Mouse (Mus musculus) midbrain, embryonic 10.5 days (tissue): Measurements from ENCODE around the gene Pla2g16. TPM values are rescaled to one million over a fixed set of nuclear protein-coding genes. Genes with fewer than 3 reads are reported as not detected.

Experiments used
- DNase-seq: peaks from one replicate; pipeline ENCODE4 v3.0.0-alpha.2; 2017; ENCODE audit warnings: low spot score
- H3K27ac ChIP-seq: fragments of 300-500 bp; sonication (generic); replicated peaks from 2 replicates; pipeline ENCODE4 v1.5.1; 2016; ENCODE audit warnings: mild to moderate bottlenecking
- H3K27me3 ChIP-seq: fragments of 300-500 bp; sonication (generic); 2 replicates; pipeline ENCODE4 v1.6.1; 2016; ENCODE audit warnings: low read depth, mild to moderate bottlenecking; ENCODE audit not compliant: poor library complexity, severe bottlenecking
- H3K36me3 ChIP-seq: fragments of 300-500 bp; sonication (generic); 2 replicates; pipeline ENCODE4 v1.6.1; 2016; ENCODE audit warnings: mild to moderate bottlenecking, moderate library complexity
- H3K4me1 ChIP-seq: fragments of 300-500 bp; sonication (generic); 2 replicates; pipeline ENCODE4 v1.6.1; 2016
- H3K4me3 ChIP-seq: fragments of 300-500 bp; sonication (generic); 2 replicates; pipeline ENCODE4 v1.5.1; 2016; ENCODE audit warnings: mild to moderate bottlenecking, moderate library complexity
- H3K9me3 ChIP-seq: fragments of 300-500 bp; sonication (generic); replicated peaks from 2 replicates; pipeline ENCODE4 v1.6.1; 2016; ENCODE audit warnings: mild to moderate bottlenecking
- WGBS: fragments of 180-500 bp; shearing (Covaris S2); methylation state at CpG from one replicate; pipeline ENCODE4 v1.1.7; 2016; 5-methylcytosine and 5-hydroxymethylcytosine counted together
- polyA plus RNA-seq: library from polyadenylated mRNA; unstranded; fragments of >200 nt; fragmentation: Nextera tagmentation; extraction: Ambion mirVana; gene quantifications from 2 replicates; pipeline ENCODE4 v1.2.1, GENCODE M21; 2016

Gene Pla2g16
- polyA plus RNA-seq, 1 experiment from 2014 or later, result 4.2 TPM

GRCm38 (mm10) chr19:7568364-7568763, 11.1 kb downstream of the Pla2g16 start:
- H3K36me3 ChIP-seq, result no peaks in the 10 kb centered on the region
- H3K4me1 ChIP-seq, result peaks cover 12% of the 10 kb centered on the region; the same call in 1 of the 2 replicates
- no peak overlapping the region for H3K27ac ChIP-seq
- no peak for DNase-seq
- 51% methylated on average over 3 of the region's 3 CpGs for WGBS
- no peaks in the 10 kb centered on the region for H3K27me3 ChIP-seq
- H3K9me3 ChIP-seq, result no peaks in the 10 kb centered on the region
- no peak overlapping the region for H3K4me3 ChIP-seq

- Histone ChIP-seq H3K27me3 (no peaks in the 10 kb centered on the region), H3K9me3 (no peaks in the 10 kb centered on the region), H3K4me1 (peaks cover 12% of the 10 kb centered on the region; the same call in 1 of the 2 replicates), H3K27ac (no peak overlapping the region), H3K4me3 (no peak overlapping the region), H3K36me3 (no peaks in the 10 kb centered on the region)
- no peak for DNase-seq
- 91% methylated on average over 5 of the region's 5 CpGs for WGBS
Observed at GRCm38 (mm10) chr19:7569650-7570049, 12.4 kb downstream of the Pla2g16 start.

GRCm38 (mm10) chr19:7576180-7576579, 18.9 kb downstream of the Pla2g16 start:
- Histone ChIP-seq H3K9me3 (no peaks in the 10 kb centered on the region), H3K4me3 (no peak overlapping the region), H3K27me3 (no peaks in the 10 kb centered on the region), H3K27ac (no peak overlapping the region), H3K36me3 (no peaks in the 10 kb centered on the region), H3K4me1 (no peaks in the 10 kb centered on the region)
- no peak for DNase-seq
- 78% methylated on average over 1 of the region's 1 CpGs for WGBS

- Histone ChIP-seq H3K9me3 (no peaks in the 10 kb centered on the region), H3K36me3 (no peaks in the 10 kb centered on the region), H3K4me3 (no peak overlapping the region), H3K4me1 (no peaks in the 10 kb centered on the region), H3K27me3 (no peaks in the 10 kb centered on the region), H3K27ac (no peak overlapping the region)
- no peak for DNase-seq
- WGBS, result 87% methylated on average over 3 of the region's 3 CpGs
Observed at GRCm38 (mm10) chr19:7577710-7578109, 20.5 kb downstream of the Pla2g16 start.

DNA sequence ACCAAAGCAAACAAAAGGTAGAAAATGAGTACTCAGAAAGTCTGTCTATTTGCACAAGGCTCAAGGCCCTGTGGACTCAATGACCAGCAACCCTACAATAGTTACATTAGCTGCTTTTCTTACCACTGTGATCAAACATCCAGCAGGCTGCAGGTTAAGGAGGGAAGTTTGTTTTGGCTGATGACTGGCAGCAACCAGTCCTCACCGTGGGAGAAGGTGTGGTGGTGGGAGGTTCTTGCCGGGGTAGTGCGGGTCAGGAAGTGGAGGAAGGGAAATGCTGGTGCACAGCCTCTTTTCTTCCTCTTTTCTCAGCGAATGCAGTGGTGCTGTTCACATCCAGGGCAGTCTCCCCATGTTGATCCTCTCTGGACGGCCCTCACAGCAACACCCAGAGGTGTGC, 23.8 kb downstream of the Pla2g16 start:
- H3K27me3 ChIP-seq, result no peaks in the 10 kb centered on the region
- H3K27ac ChIP-seq, result no peak overlapping the region
- no peak overlapping the region for H3K4me3 ChIP-seq
- DNase-seq, result no peak
- H3K9me3 ChIP-seq, result no peaks in the 10 kb centered on the region
- WGBS, result 79% methylated on average over 5 of the region's 5 CpGs
- no peaks in the 10 kb centered on the region for H3K36me3 ChIP-seq
- no peaks in the 10 kb centered on the region for H3K4me1 ChIP-seq

- H3K4me3 ChIP-seq, result no peak overlapping the region
- H3K27ac ChIP-seq, result no peak overlapping the region
- WGBS, result 70% methylated on average over 7 of the region's 7 CpGs
- no peaks in the 10 kb centered on the region for H3K4me1 ChIP-seq
- H3K27me3 ChIP-seq, result no peaks in the 10 kb centered on the region
- DNase-seq, result no peak
- H3K9me3 ChIP-seq, result no peaks in the 10 kb centered on the region
- H3K36me3 ChIP-seq, result no peaks in the 10 kb centered on the region
Observed at GRCm38 (mm10) chr19:7583101-7583500, 25.8 kb downstream of the Pla2g16 start.

DNA sequence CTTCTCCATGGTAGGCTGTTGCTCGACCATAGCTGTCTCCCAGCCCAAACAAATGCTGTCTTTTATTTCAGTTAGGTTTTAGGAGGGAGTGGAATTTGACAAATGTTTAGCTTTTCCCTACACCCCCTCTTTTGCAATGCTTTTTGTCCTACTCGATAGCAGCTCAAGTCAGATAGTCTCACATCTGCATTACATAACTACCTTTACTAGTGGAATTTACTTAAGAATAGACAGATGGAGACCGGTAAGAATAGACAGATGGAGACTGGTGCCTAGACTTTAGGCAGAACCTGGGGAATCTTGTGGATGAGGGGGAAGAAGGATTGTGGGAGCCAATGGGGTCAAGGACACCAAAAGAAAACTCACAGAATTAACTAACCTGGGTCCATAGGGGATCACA, 26.3 kb downstream of the Pla2g16 start:
- no peak for DNase-seq
- Histone ChIP-seq H3K27me3 (no peaks in the 10 kb centered on the region), H3K36me3 (no peaks in the 10 kb centered on the region), H3K4me1 (no peaks in the 10 kb centered on the region), H3K9me3 (no peaks in the 10 kb centered on the region; the same call in 1 of the 2 replicates), H3K4me3 (no peak overlapping the region), H3K27ac (no peak overlapping the region)
- WGBS, result 82% methylated on average over 3 of the region's 3 CpGs

DNA sequence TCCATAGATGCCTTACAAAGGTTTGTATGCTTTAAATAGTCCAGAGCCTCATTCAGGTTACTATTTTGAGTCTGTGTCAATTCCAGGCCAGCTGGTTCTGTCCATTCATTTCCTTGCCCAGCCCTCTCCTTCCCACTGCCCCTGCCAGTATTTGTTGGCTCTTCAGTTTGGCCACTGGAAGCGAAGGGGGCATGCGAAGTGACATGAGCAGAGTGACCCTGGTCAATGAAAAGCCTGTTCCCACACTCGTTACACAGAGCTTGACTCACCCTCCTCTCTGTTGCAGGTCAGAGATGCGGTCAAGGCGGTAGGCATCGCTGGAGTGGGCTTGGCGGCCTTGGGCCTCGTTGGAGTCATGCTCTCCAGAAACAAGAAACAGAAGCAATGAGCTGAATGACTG, 28.0 kb downstream of the Pla2g16 start:
- Histone ChIP-seq H3K36me3 (no peaks in the 10 kb centered on the region), H3K4me3 (no peak overlapping the region), H3K27ac (no peak overlapping the region), H3K27me3 (no peaks in the 10 kb centered on the region), H3K9me3 (no peaks in the 10 kb centered on the region; the same call in 1 of the 2 replicates), H3K4me1 (no peaks in the 10 kb centered on the region)
- DNase-seq, result no peak
- 87% methylated on average over 8 of the region's 8 CpGs for WGBS

DNA sequence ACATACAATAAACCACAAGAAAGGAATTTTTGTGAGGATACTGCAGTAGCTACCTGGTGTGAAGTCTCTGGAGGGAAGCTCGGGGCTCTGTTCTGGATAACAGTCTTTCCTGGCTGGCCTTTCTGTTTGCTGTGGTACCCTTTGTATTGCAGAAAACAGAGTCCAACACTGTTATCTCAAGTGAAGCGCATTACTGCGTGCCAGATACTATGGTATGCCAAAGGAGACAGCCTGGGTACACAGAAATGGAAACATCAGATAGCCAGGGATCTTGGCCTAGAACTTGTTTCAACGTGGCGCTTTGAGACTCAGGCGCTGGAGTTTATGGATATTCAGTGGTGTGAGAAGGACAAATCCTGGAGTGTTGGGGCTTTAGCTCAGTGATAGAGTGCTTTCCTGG, 28.5 kb downstream of the Pla2g16 start:
- no peak for DNase-seq
- 96% methylated on average over 6 of the region's 6 CpGs for WGBS

DNA sequence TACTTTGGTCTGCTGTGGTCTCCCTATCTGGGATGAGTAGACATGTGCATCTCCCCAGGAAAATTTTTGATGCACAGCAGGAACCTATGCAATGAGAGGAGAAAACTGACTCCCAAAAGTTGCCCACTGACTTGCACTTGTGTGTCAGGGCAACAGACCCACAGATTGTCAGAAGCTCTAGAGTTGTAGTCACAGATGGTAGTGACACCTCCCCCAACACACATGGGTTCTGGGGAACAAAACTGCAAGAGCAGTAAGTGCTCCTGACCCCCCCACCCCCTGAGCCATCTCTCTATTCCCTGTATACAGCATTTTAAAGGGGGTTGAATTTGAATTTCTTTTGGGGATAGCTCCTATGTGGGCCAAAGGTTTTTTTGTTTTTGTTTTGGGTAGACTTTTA, 33.5 kb downstream of the Pla2g16 start:
- no peak for DNase-seq
- Histone ChIP-seq H3K27ac (no peak overlapping the region), H3K27me3 (no peaks in the 10 kb centered on the region), H3K36me3 (no peaks in the 10 kb centered on the region), H3K9me3 (no peaks in the 10 kb centered on the region; the same call in 1 of the 2 replicates), H3K4me1 (no peaks in the 10 kb centered on the region), H3K4me3 (no peak overlapping the region)

More for the DNA sequence above, 28.5 kb downstream of the Pla2g16 start:
- Histone ChIP-seq H3K27me3 (no peaks in the 10 kb centered on the region), H3K9me3 (no peaks in the 10 kb centered on the region; the same call in 1 of the 2 replicates), H3K27ac (no peak overlapping the region), H3K4me3 (no peak overlapping the region), H3K4me1 (no peaks in the 10 kb centered on the region), H3K36me3 (no peaks in the 10 kb centered on the region)

DNA sequence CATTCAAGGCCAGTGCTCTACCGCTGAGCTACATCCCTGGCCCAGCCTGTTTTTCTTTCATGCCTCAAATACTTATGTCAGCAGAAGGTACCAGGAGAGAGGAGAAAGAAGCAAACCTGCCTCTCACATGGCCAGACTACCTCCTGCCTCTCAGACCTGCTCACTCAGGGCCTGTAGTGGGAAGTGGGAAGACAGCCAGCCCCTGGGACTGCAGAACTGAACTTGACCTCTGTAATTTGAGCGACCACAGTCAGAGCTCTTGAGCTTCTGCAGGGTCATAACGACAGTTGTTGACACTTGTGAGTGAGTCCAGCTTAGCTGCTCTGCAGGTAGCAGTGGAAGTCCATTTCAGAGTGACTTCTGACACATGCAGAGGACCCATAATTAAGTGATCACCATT, 34.8 kb downstream of the Pla2g16 start:
- no peaks in the 10 kb centered on the region for H3K27me3 ChIP-seq
- H3K4me1 ChIP-seq, result no peaks in the 10 kb centered on the region
- no peak overlapping the region for H3K27ac ChIP-seq
- no peak for DNase-seq
- H3K36me3 ChIP-seq, result no peaks in the 10 kb centered on the region
- no peak overlapping the region for H3K4me3 ChIP-seq
- H3K9me3 ChIP-seq, result no peaks in the 10 kb centered on the region; the same call in 1 of the 2 replicates
- WGBS, result 69% methylated on average over 3 of the region's 3 CpGs

GRCm38 (mm10) chr19:7595534-7595933, 38.3 kb downstream of the Pla2g16 start:
- no peaks in the 10 kb centered on the region for H3K36me3 ChIP-seq
- no peaks in the 10 kb centered on the region for H3K9me3 ChIP-seq
- DNase-seq, result no peak
- no peaks in the 10 kb centered on the region for H3K27me3 ChIP-seq
- no peak overlapping the region for H3K4me3 ChIP-seq
- H3K27ac ChIP-seq, result no peak overlapping the region
- WGBS, result 34% methylated on average over 2 of the region's 2 CpGs
- H3K4me1 ChIP-seq, result no peaks in the 10 kb centered on the region

DNA sequence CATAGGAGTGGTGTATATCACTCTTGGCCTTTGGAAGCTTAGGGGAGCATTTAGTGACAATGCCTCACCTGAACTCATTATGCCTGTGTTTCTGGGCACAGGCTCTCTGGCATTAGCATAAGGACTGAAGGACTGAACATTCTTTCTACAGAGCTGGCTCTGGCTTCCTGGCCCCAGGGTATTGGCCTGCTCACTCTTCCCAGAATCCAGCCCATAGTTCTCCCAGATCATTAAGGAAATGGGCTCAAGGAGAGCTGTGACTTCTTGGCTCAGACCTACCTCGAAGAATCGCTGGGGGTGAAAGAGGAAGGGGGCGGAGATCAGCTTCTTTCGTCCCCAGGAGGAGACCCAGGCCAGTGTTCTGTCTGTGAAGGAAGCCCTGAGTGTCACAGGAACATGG, 41.2 kb downstream of the Pla2g16 start:
- WGBS, result 67% methylated on average over 4 of the region's 4 CpGs
- H3K4me1 ChIP-seq, result no peaks in the 10 kb centered on the region
- H3K9me3 ChIP-seq, result no peaks in the 10 kb centered on the region
- no peaks in the 10 kb centered on the region for H3K27me3 ChIP-seq
- H3K36me3 ChIP-seq, result no peaks in the 10 kb centered on the region
- H3K27ac ChIP-seq, result no peak overlapping the region
- DNase-seq, result no peak
- H3K4me3 ChIP-seq, result no peak overlapping the region

DNA sequence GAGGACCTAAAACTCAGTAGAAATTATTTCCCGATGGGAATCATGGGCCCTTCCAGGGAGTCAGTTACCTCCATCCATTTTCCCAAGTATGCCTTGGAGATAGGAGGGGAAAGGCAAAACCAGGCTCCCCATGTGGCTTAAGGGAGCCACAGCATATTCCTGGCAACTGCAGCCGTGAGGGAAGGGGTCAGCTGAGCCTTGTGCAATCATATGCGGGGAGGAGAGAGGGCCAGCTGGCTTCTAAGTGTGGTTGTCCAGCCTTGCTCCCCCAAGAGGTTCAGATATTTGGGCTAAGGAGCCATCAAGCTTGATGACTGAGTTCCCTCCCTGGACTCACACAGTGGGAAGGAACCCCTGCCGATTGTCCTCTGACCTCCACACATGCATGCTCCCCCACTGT, 44.3 kb downstream of the Pla2g16 start:
- 92% methylated on average over 4 of the region's 4 CpGs for WGBS
- H3K9me3 ChIP-seq, result no peaks in the 10 kb centered on the region
- H3K36me3 ChIP-seq, result no peaks in the 10 kb centered on the region
- no peak overlapping the region for H3K4me3 ChIP-seq
- H3K4me1 ChIP-seq, result peaks cover 12% of the 10 kb centered on the region
- DNase-seq, result no peak
- no peak overlapping the region for H3K27ac ChIP-seq
- H3K27me3 ChIP-seq, result peaks cover 13% of the 10 kb centered on the region
